Mouse (Mus musculus) midbrain, embryonic 14.5 days (tissue): ENCODE results near the gene Nepro. TPM values are rescaled to one million over a fixed set of nuclear protein-coding genes. Genes with fewer than 3 reads are reported as not detected.

Experiments
- ATAC-seq: fragments of 200-750 bp; cut with Nextera tagmentation; 2 replicates; pipeline ENCODE4 v1.8.0; 2017; ENCODE audit warnings: moderate number of reproducible peaks, moderate library complexity; ENCODE audit not compliant: low FRiP score, low TSS enrichment
- DNase-seq: peaks from one replicate; pipeline ENCODE4 v3.0.0-alpha.2; 2015
- H3K27ac ChIP-seq: fragments of 300-500 bp; sonication (generic); replicated peaks from 2 replicates; pipeline ENCODE4 v1.5.1; 2014; ENCODE audit warnings: mild to moderate bottlenecking, low read depth, low read length, moderate library complexity
- H3K27me3 ChIP-seq: fragments of 300-500 bp; sonication (generic); 2 replicates; pipeline ENCODE4 v1.6.1; 2014; ENCODE audit warnings: low read length, control low read depth, mixed read lengths; ENCODE audit not compliant: control insufficient read depth, insufficient read depth
- H3K36me3 ChIP-seq: fragments of 300-500 bp; sonication (generic); 2 replicates; pipeline ENCODE4 v1.6.1; 2014; ENCODE audit warnings: low read length, control low read depth; ENCODE audit not compliant: control insufficient read depth, insufficient read depth
- H3K4me1 ChIP-seq: fragments of 300-500 bp; sonication (generic); 2 replicates; pipeline ENCODE4 v1.6.1; 2014; ENCODE audit warnings: mild to moderate bottlenecking, antibody characterized with exemption, low read length, control low read depth; ENCODE audit not compliant: control insufficient read depth, insufficient read depth
- H3K4me2 ChIP-seq: fragments of 300-500 bp; sonication (generic); 2 replicates; pipeline ENCODE4 v1.6.1; 2014; ENCODE audit warnings: mild to moderate bottlenecking, low read length, moderate library complexity
- H3K4me3 ChIP-seq: fragments of 300-500 bp; sonication (generic); replicated peaks from 2 replicates; pipeline ENCODE4 v1.5.1; 2014; ENCODE audit warnings: low read depth, low read length
- H3K9ac ChIP-seq: fragments of 300-500 bp; sonication (generic); replicated peaks from 2 replicates; pipeline ENCODE4 v1.6.1; 2014; ENCODE audit warnings: mild to moderate bottlenecking, low read length, moderate library complexity
- H3K9me3 ChIP-seq: fragments of 300-500 bp; sonication (generic); 2 replicates; pipeline ENCODE4 v1.6.1; 2016; ENCODE audit warnings: low read length, control low read depth, mixed read lengths; ENCODE audit not compliant: control insufficient read depth
- whole genome bisulfite sequencing: fragments of 180-500 bp; shearing (Covaris S2); extraction: QIAGEN DNeasy Blood & Tissue Kit; methylation state at CpG from one replicate; pipeline ENCODE4 v1.1.7; 2014; 5-methylcytosine and 5-hydroxymethylcytosine counted together
- polyA plus RNA-seq: library from polyadenylated mRNA; unstranded; fragments of >200 nt; fragmentation: Nextera tagmentation; extraction: Ambion mirVana; gene quantifications from 2 replicates; pipeline ENCODE4 v1.2.1, GENCODE M21; 2014

Gene Nepro
- polyA plus RNA-seq, 1 experiment from 2014 or later, result 5.7 TPM

GRCm38 (mm10) chr16:44719349-44719748, 4.8 kb upstream of the Nepro start:
- DNase-seq (no peak), ATAC-seq (no peak)
- Histone ChIP-seq H3K9ac (no peak overlapping the region), H3K4me1 (peaks cover 6% of the 10 kb centered on the region), H3K27ac (no peak overlapping the region), H3K4me3 (no peak overlapping the region), H3K27me3 (no peaks in the 10 kb centered on the region), H3K4me2 (no peak overlapping the region), H3K36me3 (no peaks in the 10 kb centered on the region), H3K9me3 (no peaks in the 10 kb centered on the region)
- 72% methylated on average over 7 of the region's 7 CpGs for WGBS

GRCm38 (mm10) chr16:44720518-44720917, 3.6 kb upstream of the Nepro start:
- Histone ChIP-seq H3K9me3 (no peaks in the 10 kb centered on the region), H3K4me3 (no peak overlapping the region), H3K4me2 (no peak overlapping the region), H3K4me1 (peaks cover 10% of the 10 kb centered on the region), H3K9ac (no peak overlapping the region), H3K27me3 (no peaks in the 10 kb centered on the region), H3K27ac (no peak overlapping the region), H3K36me3 (no peaks in the 10 kb centered on the region)
- WGBS, result 78% methylated on average over 3 of the region's 3 CpGs
- no peak for ATAC-seq
- DNase-seq, result peak; percentile 67

GRCm38 (mm10) chr16:44722666-44723065, 1.4 kb upstream of the Nepro start:
- WGBS, result 89% methylated on average over 2 of the region's 2 CpGs
- ATAC-seq (no peak), DNase-seq (no peak)
- Histone ChIP-seq H3K27ac (no peak overlapping the region), H3K4me3 (no peak overlapping the region), H3K4me2 (no peak overlapping the region), H3K4me1 (peaks cover 6% of the 10 kb centered on the region), H3K27me3 (no peaks in the 10 kb centered on the region), H3K9ac (no peak overlapping the region), H3K9me3 (no peaks in the 10 kb centered on the region), H3K36me3 (peaks cover 2% of the 10 kb centered on the region; the same call in 1 of the 2 replicates)

GRCm38 (mm10) chr16:44724847-44725246, 746 bp downstream of the Nepro start:
- peak; percentile 83 for DNase-seq

GRCm38 (mm10) chr16:44725286-44726223, 1.5 kb downstream of the Nepro start:
- no peaks in the 10 kb centered on the region for H3K27me3 ChIP-seq
- peaks cover 6% of the 10 kb centered on the region for H3K4me1 ChIP-seq
- peak overlapping the region; percentile 71; the same call in 1 of the 2 replicates for H3K9ac ChIP-seq
- H3K27ac ChIP-seq, result no peak overlapping the region
- peak overlapping the region; percentile 71 for H3K4me3 ChIP-seq
- peak overlapping the region; percentile 67 for H3K4me2 ChIP-seq
- WGBS, result 51% methylated on average over 14 of the region's 14 CpGs
- ATAC-seq (no peak), DNase-seq (peak; percentile 88)
- no peaks in the 10 kb centered on the region for H3K9me3 ChIP-seq
- H3K36me3 ChIP-seq, result peaks cover 15% of the 10 kb centered on the region

More at GRCm38 (mm10) chr16:44724847-44725246, 746 bp downstream of the Nepro start:
- H3K9ac ChIP-seq, result peak overlapping the region; percentile 71
- H3K9me3 ChIP-seq, result no peaks in the 10 kb centered on the region
- H3K4me2 ChIP-seq, result peak overlapping the region; percentile 67
- H3K36me3 ChIP-seq, result peaks cover 13% of the 10 kb centered on the region
- no peaks in the 10 kb centered on the region for H3K27me3 ChIP-seq
- H3K4me1 ChIP-seq, result peaks cover 6% of the 10 kb centered on the region
- peak overlapping the region; percentile 71 for H3K4me3 ChIP-seq
- ATAC-seq, result peak; percentile 41
- H3K27ac ChIP-seq, result peak overlapping the region; percentile 90
- under 1% methylated on average over 14 of the region's 14 CpGs for WGBS

- Histone ChIP-seq H3K27ac (no peak overlapping the region), H3K9me3 (no peaks in the 10 kb centered on the region), H3K36me3 (peaks cover 33% of the 10 kb centered on the region), H3K4me3 (no peak overlapping the region), H3K4me2 (no peak overlapping the region), H3K4me1 (peaks cover 6% of the 10 kb centered on the region), H3K27me3 (no peaks in the 10 kb centered on the region), H3K9ac (no peak overlapping the region)
- no peak for ATAC-seq
- no peak for DNase-seq
- 96% methylated on average over 3 of the region's 3 CpGs for WGBS
Measured at GRCm38 (mm10) chr16:44727525-44727924, 3.4 kb downstream of the Nepro start.

GRCm38 (mm10) chr16:44734059-44734458, 10.0 kb downstream of the Nepro start:
- 94% methylated on average over 3 of the region's 3 CpGs for WGBS
- no peak overlapping the region for H3K4me2 ChIP-seq
- H3K36me3 ChIP-seq, result peaks cover 85% of the 10 kb centered on the region
- H3K9ac ChIP-seq, result no peak overlapping the region
- H3K9me3 ChIP-seq, result no peaks in the 10 kb centered on the region
- DNase-seq (no peak), ATAC-seq (no peak)
- no peaks in the 10 kb centered on the region for H3K4me1 ChIP-seq
- no peak overlapping the region for H3K27ac ChIP-seq
- no peak overlapping the region for H3K4me3 ChIP-seq
- H3K27me3 ChIP-seq, result no peaks in the 10 kb centered on the region

GRCm38 (mm10) chr16:44735676-44736075, 11.6 kb downstream of the Nepro start:
- no peak overlapping the region for H3K27ac ChIP-seq
- H3K4me1 ChIP-seq, result no peaks in the 10 kb centered on the region
- DNase-seq (no peak), ATAC-seq (no peak)
- no peak overlapping the region for H3K9ac ChIP-seq
- H3K4me2 ChIP-seq, result no peak overlapping the region
- H3K27me3 ChIP-seq, result no peaks in the 10 kb centered on the region
- H3K4me3 ChIP-seq, result no peak overlapping the region
- no peaks in the 10 kb centered on the region for H3K9me3 ChIP-seq
- H3K36me3 ChIP-seq, result peaks cover 81% of the 10 kb centered on the region
- WGBS, result 94% methylated on average over 5 of the region's 5 CpGs

- no peak overlapping the region for H3K4me2 ChIP-seq
- H3K36me3 ChIP-seq, result peaks cover 81% of the 10 kb centered on the region
- H3K4me1 ChIP-seq, result no peaks in the 10 kb centered on the region
- no peaks in the 10 kb centered on the region for H3K9me3 ChIP-seq
- H3K27me3 ChIP-seq, result no peaks in the 10 kb centered on the region
- H3K9ac ChIP-seq, result no peak overlapping the region
- H3K27ac ChIP-seq, result no peak overlapping the region
- H3K4me3 ChIP-seq, result no peak overlapping the region
- ATAC-seq, result no peak
- 92% methylated on average over 4 of the region's 4 CpGs for WGBS
- no peak for DNase-seq
Measured at GRCm38 (mm10) chr16:44736118-44736517, 12.0 kb downstream of the Nepro start.
